Mouse (Mus musculus): ENCODE results near the gene Kcnmb3. TPM values are rescaled to one million over a fixed set of nuclear protein-coding genes. Genes with fewer than 3 reads are reported as not detected.

Kcnmb3 gene
- polyA plus RNA-seq, 1 experiment: not detected

DNA sequence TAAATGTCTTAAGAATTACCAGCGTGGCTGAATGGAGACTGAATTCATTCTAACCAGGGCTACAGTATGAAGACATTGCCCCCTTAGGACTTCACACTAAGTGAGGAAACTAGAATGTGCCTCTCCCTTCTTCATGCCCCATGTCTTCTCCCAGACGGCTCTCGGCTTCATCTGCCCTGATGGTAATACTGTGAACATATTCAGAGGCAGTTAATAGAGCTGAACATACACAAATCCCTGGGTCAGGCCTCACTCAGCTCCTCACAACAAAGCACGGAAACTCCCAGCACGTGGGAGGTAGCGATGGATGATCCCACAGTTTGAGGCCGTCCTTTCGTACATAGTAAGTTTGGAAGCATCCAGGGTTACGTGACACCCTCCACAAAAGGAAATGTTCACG lies 18.8 kb downstream of the Kcnmb3 start:
- H3K4me1 ChIP-seq (ENCODE audit: control insufficient read depth, insufficient read depth, low read length): no peaks in the 10 kb centered on the region
- H3K9me3 ChIP-seq (replicated peaks; ENCODE audit: control insufficient read depth, insufficient read depth, low read length, poor library complexity, severe bottlenecking): no peaks in the 10 kb centered on the region
- H3K36me3 ChIP-seq (ENCODE audit: control insufficient read depth, insufficient read depth, low read length, poor library complexity, severe bottlenecking): no peaks in the 10 kb centered on the region
- no peak overlapping the region for H3K9ac ChIP-seq (ENCODE audit: low read depth, poor library complexity, severe bottlenecking)
- no peaks in the 10 kb centered on the region for H3K27me3 ChIP-seq (ENCODE audit: control insufficient read depth, insufficient read depth, low read length, poor library complexity, severe bottlenecking)
- no peak overlapping the region for H3K4me3 ChIP-seq (ENCODE audit: low read depth, low read length)
- TF ChIP-seq POLR2A (IDR thresholded peaks at IDR 0.05; ENCODE audit: insufficient read depth, low read length) (no peak), CTCF (IDR thresholded peaks at IDR 0.05; ENCODE audit: low read depth, low read length) (no peak), EP300 (IDR thresholded peaks at IDR 0.05; ENCODE audit: insufficient read depth, low read depth, low read length) (no peak)
- no peak overlapping the region for H3K27ac ChIP-seq (ENCODE audit: insufficient read depth, low read length)

DNA sequence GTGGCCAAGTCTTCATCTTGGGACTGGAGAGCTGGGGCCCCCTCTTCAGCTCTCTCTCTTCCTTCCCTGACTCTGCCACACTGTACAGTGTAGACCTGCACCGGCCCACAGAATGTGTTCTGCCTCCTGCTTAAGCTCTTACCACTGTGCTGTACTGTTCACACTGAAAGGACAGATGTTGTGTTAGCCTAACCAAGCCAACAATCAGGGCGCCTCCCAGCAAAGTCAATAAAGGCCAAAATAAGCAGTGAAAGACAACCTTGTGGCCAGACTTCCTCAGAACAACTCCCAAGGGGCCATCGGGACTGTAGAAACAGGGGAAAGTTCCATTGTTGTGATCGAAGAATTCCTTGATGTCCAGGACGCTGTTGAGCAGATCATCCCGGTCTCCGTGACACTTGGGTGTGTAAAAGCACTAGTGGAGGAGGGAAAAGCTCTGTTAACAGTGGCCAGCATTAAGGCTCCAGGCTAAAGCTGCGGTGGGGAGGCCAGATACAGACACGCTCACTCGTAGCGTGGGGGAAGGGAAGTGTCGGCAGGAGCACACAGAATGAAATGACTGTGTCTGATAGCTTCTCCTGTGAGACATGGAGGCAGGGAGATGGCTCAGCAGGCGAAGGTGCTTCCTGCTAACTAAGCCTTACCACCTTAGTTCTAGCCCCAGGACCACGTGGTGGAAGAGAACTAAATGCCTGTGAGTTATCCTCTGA lies 19.7 kb downstream of the Kcnmb3 start:
- H3K27ac ChIP-seq (ENCODE audit: insufficient read depth, low read length): no peak overlapping the region
- H3K9me3 ChIP-seq (replicated peaks; ENCODE audit: control insufficient read depth, insufficient read depth, low read length, poor library complexity, severe bottlenecking): no peaks in the 10 kb centered on the region
- H3K4me3 ChIP-seq (ENCODE audit: low read depth, low read length): no peak overlapping the region
- TF ChIP-seq CTCF (IDR thresholded peaks at IDR 0.05; ENCODE audit: low read depth, low read length) (no peak), EP300 (IDR thresholded peaks at IDR 0.05; ENCODE audit: insufficient read depth, low read depth, low read length) (no peak), POLR2A (IDR thresholded peaks at IDR 0.05; ENCODE audit: insufficient read depth, low read length) (no peak)
- no peak overlapping the region for H3K9ac ChIP-seq (ENCODE audit: low read depth, poor library complexity, severe bottlenecking)
- no peaks in the 10 kb centered on the region for H3K4me1 ChIP-seq (ENCODE audit: control insufficient read depth, insufficient read depth, low read length)
- no peaks in the 10 kb centered on the region for H3K27me3 ChIP-seq (ENCODE audit: control insufficient read depth, insufficient read depth, low read length, poor library complexity, severe bottlenecking)
- no peaks in the 10 kb centered on the region for H3K36me3 ChIP-seq (ENCODE audit: control insufficient read depth, insufficient read depth, low read length, poor library complexity, severe bottlenecking)

DNA sequence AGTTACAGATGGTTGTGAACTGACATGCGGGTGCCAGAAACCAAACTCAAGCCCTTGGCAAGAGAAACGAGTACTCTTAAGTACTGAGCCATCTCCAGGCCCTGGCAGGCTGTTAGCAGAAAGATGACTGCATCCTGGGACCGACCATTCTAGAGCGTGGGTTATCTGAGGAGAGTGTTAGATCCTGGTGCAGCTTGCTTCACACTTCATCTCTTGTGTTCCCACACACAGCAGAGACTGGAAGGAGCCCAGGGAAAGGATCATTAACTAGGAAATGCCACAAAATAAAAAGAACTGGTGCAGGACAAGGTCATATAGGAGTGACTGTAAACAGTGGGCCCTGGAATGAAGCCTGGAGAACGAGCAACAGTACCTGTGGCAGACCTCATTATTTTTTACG lies 20.9 kb downstream of the Kcnmb3 start:
- Histone ChIP-seq H3K36me3 (ENCODE audit: control insufficient read depth, insufficient read depth, low read length, poor library complexity, severe bottlenecking) (no peaks in the 10 kb centered on the region), H3K9me3 (replicated peaks; ENCODE audit: control insufficient read depth, insufficient read depth, low read length, poor library complexity, severe bottlenecking) (no peaks in the 10 kb centered on the region), H3K27ac (ENCODE audit: insufficient read depth, low read length) (no peak overlapping the region), H3K27me3 (ENCODE audit: control insufficient read depth, insufficient read depth, low read length, poor library complexity, severe bottlenecking) (no peaks in the 10 kb centered on the region), H3K9ac (ENCODE audit: low read depth, poor library complexity, severe bottlenecking) (no peak overlapping the region), H3K4me1 (ENCODE audit: control insufficient read depth, insufficient read depth, low read length) (no peaks in the 10 kb centered on the region), H3K4me3 (ENCODE audit: low read depth, low read length) (no peak overlapping the region)
- TF ChIP-seq CTCF (IDR thresholded peaks at IDR 0.05; ENCODE audit: low read depth, low read length) (no peak), EP300 (IDR thresholded peaks at IDR 0.05; ENCODE audit: insufficient read depth, low read depth, low read length) (no peak), POLR2A (IDR thresholded peaks at IDR 0.05; ENCODE audit: insufficient read depth, low read length) (no peak)

DNA sequence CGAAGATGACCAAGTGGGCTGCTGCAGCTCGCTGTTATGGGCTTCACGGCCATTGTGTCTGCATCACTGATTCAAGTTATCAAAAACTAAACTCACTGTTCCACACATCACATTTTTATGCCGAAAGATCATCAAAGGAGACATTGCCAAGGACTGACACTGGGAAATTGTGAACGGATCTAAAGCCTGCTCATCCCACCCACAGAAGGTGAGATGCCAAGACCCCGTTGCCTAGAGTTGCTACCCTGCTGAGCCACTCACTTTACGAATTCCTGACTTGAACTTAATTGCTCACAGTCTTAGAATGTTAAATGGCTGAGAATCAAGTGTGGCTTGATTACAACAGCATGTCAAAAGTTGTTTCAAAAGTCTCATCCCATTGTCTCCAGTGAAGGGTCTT lies 21.6 kb downstream of the Kcnmb3 start:
- Histone ChIP-seq H3K36me3 (ENCODE audit: control insufficient read depth, insufficient read depth, low read length, poor library complexity, severe bottlenecking) (no peaks in the 10 kb centered on the region), H3K9ac (ENCODE audit: low read depth, poor library complexity, severe bottlenecking) (no peak overlapping the region), H3K4me1 (ENCODE audit: control insufficient read depth, insufficient read depth, low read length) (no peaks in the 10 kb centered on the region), H3K9me3 (replicated peaks; ENCODE audit: control insufficient read depth, insufficient read depth, low read length, poor library complexity, severe bottlenecking) (no peaks in the 10 kb centered on the region), H3K27me3 (ENCODE audit: control insufficient read depth, insufficient read depth, low read length, poor library complexity, severe bottlenecking) (no peaks in the 10 kb centered on the region), H3K4me3 (ENCODE audit: low read depth, low read length) (no peak overlapping the region), H3K27ac (ENCODE audit: insufficient read depth, low read length) (no peak overlapping the region)
- TF ChIP-seq CTCF (IDR thresholded peaks at IDR 0.05; ENCODE audit: low read depth, low read length) (no peak), POLR2A (IDR thresholded peaks at IDR 0.05; ENCODE audit: insufficient read depth, low read length) (no peak), EP300 (IDR thresholded peaks at IDR 0.05; ENCODE audit: insufficient read depth, low read depth, low read length) (no peak)

DNA sequence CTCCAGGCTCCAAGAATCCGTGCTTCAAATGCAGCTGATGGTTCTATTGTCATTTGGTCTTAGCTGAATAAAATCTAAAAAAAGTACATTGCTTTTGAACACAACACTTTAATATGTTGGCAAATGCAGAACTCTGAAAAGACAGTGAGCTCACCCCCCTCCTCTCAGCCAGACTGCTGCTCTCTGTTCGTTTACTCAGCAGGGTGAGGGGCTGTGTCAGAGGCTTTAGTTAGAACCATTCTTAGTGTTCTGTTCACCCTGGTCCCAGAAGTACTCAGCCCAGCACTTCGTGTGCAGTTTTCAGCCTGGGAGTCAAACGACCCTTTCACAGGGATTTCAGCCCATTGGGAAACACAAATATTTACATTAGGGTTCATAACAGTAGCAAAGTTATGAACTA lies 23.6 kb downstream of the Kcnmb3 start:
- H3K9me3 ChIP-seq (replicated peaks; ENCODE audit: control insufficient read depth, insufficient read depth, low read length, poor library complexity, severe bottlenecking): no peaks in the 10 kb centered on the region
- H3K36me3 ChIP-seq (ENCODE audit: control insufficient read depth, insufficient read depth, low read length, poor library complexity, severe bottlenecking): peaks cover under 1% of the 10 kb centered on the region; the same call in 1 of the 2 replicates
- no peak overlapping the region for H3K9ac ChIP-seq (ENCODE audit: low read depth, poor library complexity, severe bottlenecking)
- H3K27me3 ChIP-seq (ENCODE audit: control insufficient read depth, insufficient read depth, low read length, poor library complexity, severe bottlenecking): no peaks in the 10 kb centered on the region
- H3K4me1 ChIP-seq (ENCODE audit: control insufficient read depth, insufficient read depth, low read length): no peaks in the 10 kb centered on the region
- no peak overlapping the region for H3K4me3 ChIP-seq (ENCODE audit: low read depth, low read length)
- H3K27ac ChIP-seq (ENCODE audit: insufficient read depth, low read length): no peak overlapping the region
- TF ChIP-seq EP300 (IDR thresholded peaks at IDR 0.05; ENCODE audit: insufficient read depth, low read depth, low read length) (no peak), CTCF (IDR thresholded peaks at IDR 0.05; ENCODE audit: low read depth, low read length) (no peak), POLR2A (IDR thresholded peaks at IDR 0.05; ENCODE audit: insufficient read depth, low read length) (no peak)

DNA sequence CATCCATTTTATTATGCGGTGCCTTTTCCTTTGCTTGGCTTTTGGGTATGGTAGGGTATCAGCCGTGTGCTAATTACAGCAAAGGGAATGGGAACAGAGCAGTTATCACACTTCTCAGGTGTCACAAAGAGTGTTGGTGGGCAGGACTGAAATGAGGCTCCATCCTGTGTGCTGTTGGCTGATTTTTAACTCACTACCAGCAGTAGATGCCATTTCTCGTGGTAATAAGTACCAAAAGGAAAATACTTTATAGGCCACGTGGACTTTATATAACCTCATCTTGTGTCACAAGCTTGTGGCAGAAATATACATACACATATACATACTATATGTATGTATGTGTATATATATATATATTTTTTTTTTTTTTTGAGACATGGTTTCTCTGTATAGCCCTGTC lies 24.7 kb downstream of the Kcnmb3 start:
- TF ChIP-seq CTCF (IDR thresholded peaks at IDR 0.05; ENCODE audit: low read depth, low read length): no peak
- no peak for TF ChIP-seq POLR2A (IDR thresholded peaks at IDR 0.05; ENCODE audit: insufficient read depth, low read length)
- no peak for TF ChIP-seq EP300 (IDR thresholded peaks at IDR 0.05; ENCODE audit: insufficient read depth, low read depth, low read length)
- no peak overlapping the region for H3K9ac ChIP-seq (ENCODE audit: low read depth, poor library complexity, severe bottlenecking)
- no peaks in the 10 kb centered on the region for H3K27me3 ChIP-seq (ENCODE audit: control insufficient read depth, insufficient read depth, low read length, poor library complexity, severe bottlenecking)
- no peaks in the 10 kb centered on the region for H3K4me1 ChIP-seq (ENCODE audit: control insufficient read depth, insufficient read depth, low read length)
- no peak overlapping the region for H3K4me3 ChIP-seq (ENCODE audit: low read depth, low read length)
- H3K36me3 ChIP-seq (ENCODE audit: control insufficient read depth, insufficient read depth, low read length, poor library complexity, severe bottlenecking): peaks cover 11% of the 10 kb centered on the region; the same call in 1 of the 2 replicates
- no peak overlapping the region for H3K27ac ChIP-seq (ENCODE audit: insufficient read depth, low read length)
- H3K9me3 ChIP-seq (replicated peaks; ENCODE audit: control insufficient read depth, insufficient read depth, low read length, poor library complexity, severe bottlenecking): no peaks in the 10 kb centered on the region
